Mouse (Mus musculus) fat pad, adult 2 months (tissue): ENCODE measurements around the gene Spats1.

Source experiments
- DNase-seq: peaks from one replicate; pipeline ENCODE4 v3.0.0-alpha.2; 2011; ENCODE audit warnings: low read depth, low spot score; ENCODE audit errors: extremely low read depth

Gene Spats1

GRCm38 (mm10) chr17:45474669-45475465 is at the start of gene Spats1:
Gene Spats1 (minus strand): TSS chr17:45475415.
- DNase-seq, result no peak

GRCm38 (mm10) chr17:45524961-45525360 is 49.7 kb upstream of the Spats1 start:
- DNase-seq, result no peak

GRCm38 (mm10) chr17:45523263-45523662 is 48.0 kb upstream of the Spats1 start, which contains the start of gene Tcte1:
Gene Tcte1 (plus strand): TSS chr17:45523434.
- no peak for DNase-seq

- DNase-seq, result no peak
Observed at GRCm38 (mm10) chr17:45520136-45520535, 44.9 kb upstream of the Spats1 start.

- no peak for DNase-seq
Observed at GRCm38 (mm10) chr17:45518766-45519475, 43.7 kb upstream of the Spats1 start.

GRCm38 (mm10) chr17:45517549-45518215 is 42.5 kb upstream of the Spats1 start:
- DNase-seq, result no peak

GRCm38 (mm10) chr17:45517135-45517534 is 41.9 kb upstream of the Spats1 start:
- no peak for DNase-seq

- DNase-seq, result no peak
Observed at GRCm38 (mm10) chr17:45516488-45516887, 41.3 kb upstream of the Spats1 start.

- DNase-seq, result no peak
Observed at GRCm38 (mm10) chr17:45515806-45516205, 40.6 kb upstream of the Spats1 start.

- DNase-seq, result no peak
Observed at GRCm38 (mm10) chr17:45515204-45515726, 40.0 kb upstream of the Spats1 start.

- DNase-seq, result no peak
Observed at GRCm38 (mm10) chr17:45511757-45512156, 36.5 kb upstream of the Spats1 start.

GRCm38 (mm10) chr17:45510871-45511270 is 35.7 kb upstream of the Spats1 start:
- no peak for DNase-seq

- DNase-seq, result peak; percentile 46
Observed at GRCm38 (mm10) chr17:45506700-45507189, 31.5 kb upstream of the Spats1 start, which contains the start of gene Aars2. Gene Aars2 (plus strand): TSS chr17:45506841.

GRCm38 (mm10) chr17:45505941-45506465 is 30.8 kb upstream of the Spats1 start:
- DNase-seq, result peak; percentile 89

GRCm38 (mm10) chr17:45503301-45503973 is 28.2 kb upstream of the Spats1 start:
- DNase-seq, result no peak

- DNase-seq, result no peak
Observed at GRCm38 (mm10) chr17:45502324-45502723, 27.1 kb upstream of the Spats1 start.

GRCm38 (mm10) chr17:45500981-45501380 is 25.8 kb upstream of the Spats1 start:
- DNase-seq, result no peak

GRCm38 (mm10) chr17:45499516-45499915 is 24.3 kb upstream of the Spats1 start:
- DNase-seq, result no peak

GRCm38 (mm10) chr17:45498397-45498796 is 23.2 kb upstream of the Spats1 start:
- no peak for DNase-seq

GRCm38 (mm10) chr17:45495398-45495797 is 20.2 kb upstream of the Spats1 start:
- DNase-seq, result no peak
